Mouse (Mus musculus) gonadal fat pad, adult 2 months (tissue): ENCODE measurements around the gene Cdh13. TPM values are rescaled to one million over a fixed set of nuclear protein-coding genes. Genes with fewer than 3 reads are reported as not detected.

Source experiments
- DNase-seq: peaks from one replicate; pipeline ENCODE4 v3.0.0-alpha.2; 2012; ENCODE audit warnings: low read depth
- polyA plus RNA-seq: library from polyadenylated mRNA; depleted of rRNA; stranded (reverse); fragments of >200 nt; gene quantifications from 2 replicates; pipeline ENCODE4 v1.2.3, GENCODE M21; 2012; rRNA removed

Cdh13 gene
- 25.1 and 26.9 TPM in 2 replicates for polyA plus RNA-seq

- DNase-seq, result no peak
These were observed at the start of gene Cdh13 for GRCm38 (mm10) chr8:118283600-118284111. Gene Cdh13 (plus strand): TSS chr8:118283733.

- no peak for DNase-seq
These were observed 47.9 kb upstream of the Cdh13 start for GRCm38 (mm10) chr8:118235626-118236025.

- no peak for DNase-seq
These were observed 46.3 kb upstream of the Cdh13 start for GRCm38 (mm10) chr8:118237150-118237620.

- no peak for DNase-seq
These were observed 45.4 kb upstream of the Cdh13 start for GRCm38 (mm10) chr8:118238156-118238555.

- no peak for DNase-seq
These were observed 44.3 kb upstream of the Cdh13 start for GRCm38 (mm10) chr8:118239186-118239585.

- DNase-seq, result no peak
These were observed 34.2 kb upstream of the Cdh13 start for GRCm38 (mm10) chr8:118249319-118249718.

GRCm38 (mm10) chr8:118249923-118250322, 33.6 kb upstream of the Cdh13 start:
- DNase-seq, result no peak

GRCm38 (mm10) chr8:118263117-118263516, 20.4 kb upstream of the Cdh13 start:
- no peak for DNase-seq

GRCm38 (mm10) chr8:118270751-118271402, 12.7 kb upstream of the Cdh13 start:
- no peak for DNase-seq

GRCm38 (mm10) chr8:118272493-118272892, 11.0 kb upstream of the Cdh13 start:
- DNase-seq, result peak; percentile 61

GRCm38 (mm10) chr8:118274243-118274642, 9.3 kb upstream of the Cdh13 start:
- DNase-seq, result no peak

- no peak for DNase-seq
These were observed 8.8 kb upstream of the Cdh13 start for GRCm38 (mm10) chr8:118274688-118275087.

GRCm38 (mm10) chr8:118284112-118285029, 838 bp downstream of the Cdh13 start:
- no peak for DNase-seq

GRCm38 (mm10) chr8:118285596-118286281, 2.2 kb downstream of the Cdh13 start:
- DNase-seq, result no peak

- DNase-seq, result no peak
These were observed 3.0 kb downstream of the Cdh13 start for GRCm38 (mm10) chr8:118286282-118287180.

- no peak for DNase-seq
These were observed 4.0 kb downstream of the Cdh13 start for GRCm38 (mm10) chr8:118287496-118287895.

GRCm38 (mm10) chr8:118288259-118288952, 4.9 kb downstream of the Cdh13 start:
- DNase-seq, result no peak

- no peak for DNase-seq
These were observed 5.6 kb downstream of the Cdh13 start for GRCm38 (mm10) chr8:118289091-118289490.

- no peak for DNase-seq
These were observed 6.0 kb downstream of the Cdh13 start for GRCm38 (mm10) chr8:118289525-118289924.

GRCm38 (mm10) chr8:118290266-118290665, 6.7 kb downstream of the Cdh13 start:
- DNase-seq, result no peak
